Comparison of ENCODE assay signal across 26 mouse cellular contexts in genomic region chr7:89976796-89977195, GRCm38 (mm10). TPM values are rescaled to one million over a fixed set of nuclear protein-coding genes. Genes with fewer than 3 reads are reported as not detected.
DNase-seq lines count a peak whose midpoint lies in the region; ATAC-seq lines count a peak whose summit lies in the region.
"Had no signal": no experiment of that assay in that cellular context is flagged by ENCODE, and none has a peak within 500 bp of the region (broad histone marks: within the 10 kb centered on the region; RNA-seq: fewer than 3 reads in every experiment).

No protein-coding gene starts in this region.

- peaks cover 22% of the 10 kb centered on the region for H3K36me3 ChIP-seq in hindbrain, embryonic 12.5 days

- H3K27me3 ChIP-seq in hindbrain, embryonic 12.5 days = no peaks in the 10 kb centered on the region
- H3K27me3 ChIP-seq: CH12.LX; embryonic facial prominence, embryonic 13.5 days; embryonic facial prominence, embryonic 15.5 days; forebrain, embryonic 12.5 days had no signal

- ATAC-seq in hindbrain, embryonic 12.5 days (ENCODE audit: low FRiP score) = no peak
- ATAC-seq: CD4-positive, CD25-positive, alpha-beta regulatory T cell, adult 4 months; forebrain, embryonic 14.5 days; forebrain, embryonic 16.5 days had no signal

- no peak overlapping the region for H3K9ac ChIP-seq in hindbrain, embryonic 12.5 days
- H3K9ac ChIP-seq: embryonic facial prominence, embryonic 13.5 days; embryonic facial prominence, embryonic 15.5 days; forebrain, embryonic 12.5 days had no signal

- H3K9me3 ChIP-seq in hindbrain, embryonic 12.5 days (replicated peaks) = no peaks in the 10 kb centered on the region
- H3K9me3 ChIP-seq: embryonic facial prominence, embryonic 13.5 days; embryonic facial prominence, embryonic 15.5 days; forebrain, embryonic 10.5 days; forebrain, embryonic 12.5 days had no signal

- DNase-seq in heart, adult 11 months = peak; percentile 60
- DNase-seq in heart, adult 9 months (ENCODE audit: low spot score in 2 of 2) = no peak
- DNase-seq in ES-CJ7 (ENCODE audit: low read depth, low spot score) = peak; percentile 59
- DNase-seq in ZHBTc4 (ENCODE audit: low read depth, low spot score) = peak; percentile 65
- DNase-seq in right cerebral cortex, postnatal 25 days = no peak
- DNase-seq: adrenal gland, adult 2 months; adrenal gland, postnatal 10 days; adrenal gland, postnatal 25 days; B cell, adult 2 months; cerebellum, adult 11 months; cerebellum, adult 18-20 months; cerebellum, adult 8-10 months; cerebellum, adult 9-11 months; cerebellum, postnatal 14 days; cerebellum, postnatal 36 days; embryo, embryonic 11 days had no signal

- H3K4me1 ChIP-seq in hindbrain, embryonic 12.5 days = peaks cover 12% of the 10 kb centered on the region

- 96% methylated on average over 7 of the region's 7 CpGs for WGBS in hindbrain, embryonic 12.5 days

- H3K4me3 ChIP-seq in hindbrain, embryonic 12.5 days = no peak overlapping the region
- H3K4me3 ChIP-seq: embryonic facial prominence, embryonic 13.5 days; embryonic facial prominence, embryonic 15.5 days; erythroblast, embryonic 14.5 days; forebrain, embryonic 10.5 days; forebrain, embryonic 12.5 days had no signal

- H3K27ac ChIP-seq in hindbrain, embryonic 12.5 days = no peak overlapping the region
- H3K27ac ChIP-seq: embryonic facial prominence, embryonic 13.5 days; embryonic facial prominence, embryonic 15.5 days; forebrain, embryonic 10.5 days; forebrain, embryonic 12.5 days had no signal

- H3K4me2 ChIP-seq in hindbrain, embryonic 12.5 days (replicated peaks) = no peak overlapping the region
- H3K4me2 ChIP-seq: embryonic facial prominence, embryonic 13.5 days; embryonic facial prominence, embryonic 15.5 days; forebrain, embryonic 12.5 days had no signal

RNA-seq across cellular contexts. Expression of gene Eed, which starts 4.0 kb away (rescaled TPM):
- 69.1 and 69.7 TPM in 2 replicates for polyA plus RNA-seq in hindbrain, embryonic 12.5 days (2016; fragmentation: Nextera tagmentation; extraction: Ambion mirVana)

RNA-seq across cellular contexts. Expression of gene Hikeshi, which starts 35.8 kb away (rescaled TPM):
- 131 and 142 TPM in 2 replicates for polyA plus RNA-seq in hindbrain, embryonic 12.5 days (2016; fragmentation: Nextera tagmentation; extraction: Ambion mirVana)

Comparison
In these comparisons a context has a peak if more than half of its experiments do, and no peak if none do; other contexts are left out.
1. DNase-seq: peak in heart, adult 11 months (single experiment), ES-CJ7 (single experiment) and ZHBTc4 (single experiment); none in heart, adult 9 months (0 of 2) and right cerebral cortex, postnatal 25 days (single experiment).